Mouse (Mus musculus): ENCODE measurements around the gene Jmjd8.

GRCm38 (mm10) chr17:25794998-25795397 lies 33.7 kb upstream of the Jmjd8 start:
- no peak for TF ChIP-seq CTCF (IDR thresholded peaks at IDR 0.05; ENCODE audit: control insufficient read depth, insufficient read depth, insufficient read length)
- no peak for TF ChIP-seq MAX (IDR thresholded peaks at IDR 0.05)
- TF ChIP-seq USF1 (IDR thresholded peaks at IDR 0.05; ENCODE audit: low read depth), result no peak
- no peak for TF ChIP-seq FOSL1 (IDR thresholded peaks at IDR 0.05; ENCODE audit: insufficient read depth, low read length, poor library complexity, severe bottlenecking)
- TF ChIP-seq MYOG (IDR thresholded peaks at IDR 0.05; ENCODE audit: control insufficient read depth, extremely low read depth, insufficient read length), result no peak
- TF ChIP-seq MYOD1 (IDR thresholded peaks at IDR 0.05; ENCODE audit: control insufficient read depth, insufficient read length, low read depth), result no peak
